Mouse (Mus musculus): Measurements from ENCODE around the gene Fam69b. TPM values are rescaled to one million over a fixed set of nuclear protein-coding genes. Genes with fewer than 3 reads are reported as not detected.
A peak's percentile ranks its signal among the peaks of the same experiment; 100 is the strongest.

The Fam69b gene
- total RNA-seq, 2 experiments from 2014 or later, result 1.4 to 3.1 TPM

- no peak for DNase-seq
- intact Hi-C loops (cut with DNase I; ENCODE audit: low total_unique reads), result loop anchor here (5.0 kb wide), 1 partner anchor 41 kb away; no protein-coding TSS in a partner anchor
These were observed 32.4 kb upstream of the Fam69b start for GRCm38 (mm10) chr2:26595725-26596435.

- intact Hi-C loops (cut with DNase I; ENCODE audit: low total_unique reads), result loop anchor here (5.0 kb wide), 1 partner anchor 40 kb away; no protein-coding TSS in a partner anchor
- no peak for DNase-seq
These were observed 31.4 kb upstream of the Fam69b start for GRCm38 (mm10) chr2:26596898-26597297.

GRCm38 (mm10) chr2:26597810-26598209 lies 30.4 kb upstream of the Fam69b start:
- no peak for DNase-seq
- intact Hi-C loops (cut with DNase I; ENCODE audit: low total_unique reads), result loop anchor here (5.0 kb wide), 1 partner anchor 39 kb away; no protein-coding TSS in a partner anchor

DNA sequence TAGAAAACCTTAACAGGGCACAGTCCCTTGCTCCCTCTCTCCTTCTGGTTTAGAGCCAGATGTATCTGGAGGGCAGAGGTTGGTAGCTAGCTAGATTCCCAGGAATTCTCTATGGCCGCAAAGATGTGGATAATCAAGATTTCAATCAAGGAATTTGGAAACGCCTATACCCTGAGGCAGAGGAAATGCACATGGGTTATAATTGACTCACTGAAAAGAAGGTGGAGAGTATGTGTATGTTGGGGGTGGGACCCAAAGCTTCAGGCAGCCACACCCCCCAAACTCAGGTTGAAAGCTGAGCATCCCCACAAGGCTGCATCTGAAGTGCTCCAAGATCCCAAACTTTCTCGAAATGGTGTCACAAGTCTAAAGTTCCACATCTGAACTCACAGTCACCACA lies 29.8 kb upstream of the Fam69b start:
- intact Hi-C loops (cut with DNase I; ENCODE audit: low total_unique reads), result loop anchor here (5.0 kb wide), 1 partner anchor 39 kb away; no protein-coding TSS in a partner anchor
- no peak for DNase-seq

DNA sequence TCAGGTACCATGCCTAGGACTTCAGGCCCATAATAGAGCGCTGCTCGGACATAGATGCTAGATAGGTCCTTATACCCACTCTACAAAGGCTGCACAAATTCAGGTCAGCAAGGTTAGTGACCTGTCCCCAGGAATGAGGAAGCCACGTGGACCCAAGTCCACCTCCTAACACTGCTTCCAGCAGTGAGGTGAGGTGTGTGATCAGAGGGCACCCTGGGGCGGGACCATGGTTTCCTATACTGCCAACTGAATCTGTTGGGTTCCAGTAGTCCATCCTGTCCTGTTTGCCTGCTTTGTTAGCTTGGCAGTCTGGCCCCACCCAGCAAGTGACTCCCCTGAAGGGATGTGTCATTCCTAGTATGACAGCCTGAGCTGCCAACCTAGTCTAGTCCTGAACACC lies 28.3 kb upstream of the Fam69b start:
- intact Hi-C loops (cut with DNase I; ENCODE audit: low total_unique reads), result loop anchor here (5.0 kb wide), 1 partner anchor 37 kb away; no protein-coding TSS in a partner anchor

DNA sequence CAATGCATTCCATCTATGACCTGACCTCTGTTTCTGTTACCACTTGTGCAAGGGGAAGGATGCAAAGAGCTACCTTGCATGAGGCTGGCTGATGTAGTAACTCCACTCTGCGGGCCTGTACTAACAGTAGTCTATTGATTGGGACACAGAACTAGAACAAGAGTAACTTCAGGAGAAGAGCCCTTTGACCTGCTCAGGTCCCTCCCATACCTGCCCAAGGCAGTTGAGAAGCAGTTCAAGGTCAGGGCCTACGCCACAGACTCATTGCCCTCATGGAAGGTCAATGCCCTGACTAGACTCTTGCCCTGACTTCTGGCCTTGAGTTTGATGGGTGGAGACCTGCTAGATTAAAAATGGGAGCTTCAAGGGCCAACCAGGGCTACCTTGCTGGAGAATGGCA lies 27.6 kb upstream of the Fam69b start:
- DNase-seq, result no peak
- intact Hi-C loops (cut with DNase I; ENCODE audit: low total_unique reads), result no loop called here

More for the DNA sequence above, 28.3 kb upstream of the Fam69b start:
- no peak for DNase-seq

GRCm38 (mm10) chr2:26601595-26601994 lies 26.7 kb upstream of the Fam69b start:
- intact Hi-C loops (cut with DNase I; ENCODE audit: low total_unique reads), result no loop called here

DNA sequence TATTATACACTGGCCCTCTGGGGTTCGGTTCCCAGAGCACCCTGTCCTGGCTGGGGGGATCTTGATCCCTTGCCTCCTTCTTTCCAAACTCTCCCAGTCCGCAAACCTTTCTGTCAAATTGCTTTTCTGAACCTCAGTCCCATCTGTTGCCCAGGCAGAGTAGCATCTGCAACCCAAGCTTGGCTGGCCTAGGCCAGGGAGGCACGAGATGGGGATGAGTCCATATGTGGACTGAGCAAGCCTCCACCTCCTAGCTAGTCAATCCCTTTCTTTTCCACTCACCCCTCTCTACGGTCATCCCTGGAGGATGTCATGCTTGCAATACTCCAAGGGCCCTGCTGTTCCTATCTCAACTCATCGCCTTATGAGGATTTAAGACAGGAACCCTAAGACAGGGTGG lies 25.6 kb upstream of the Fam69b start:
- DNase-seq, result no peak
- intact Hi-C loops (cut with DNase I; ENCODE audit: low total_unique reads), result no loop called here

More at GRCm38 (mm10) chr2:26601595-26601994, 26.7 kb upstream of the Fam69b start:
- DNase-seq, result no peak

- intact Hi-C loops (cut with DNase I; ENCODE audit: low total_unique reads), result no loop called here
- no peak for DNase-seq
These were observed 25.1 kb upstream of the Fam69b start for GRCm38 (mm10) chr2:26603159-26603558.

DNA sequence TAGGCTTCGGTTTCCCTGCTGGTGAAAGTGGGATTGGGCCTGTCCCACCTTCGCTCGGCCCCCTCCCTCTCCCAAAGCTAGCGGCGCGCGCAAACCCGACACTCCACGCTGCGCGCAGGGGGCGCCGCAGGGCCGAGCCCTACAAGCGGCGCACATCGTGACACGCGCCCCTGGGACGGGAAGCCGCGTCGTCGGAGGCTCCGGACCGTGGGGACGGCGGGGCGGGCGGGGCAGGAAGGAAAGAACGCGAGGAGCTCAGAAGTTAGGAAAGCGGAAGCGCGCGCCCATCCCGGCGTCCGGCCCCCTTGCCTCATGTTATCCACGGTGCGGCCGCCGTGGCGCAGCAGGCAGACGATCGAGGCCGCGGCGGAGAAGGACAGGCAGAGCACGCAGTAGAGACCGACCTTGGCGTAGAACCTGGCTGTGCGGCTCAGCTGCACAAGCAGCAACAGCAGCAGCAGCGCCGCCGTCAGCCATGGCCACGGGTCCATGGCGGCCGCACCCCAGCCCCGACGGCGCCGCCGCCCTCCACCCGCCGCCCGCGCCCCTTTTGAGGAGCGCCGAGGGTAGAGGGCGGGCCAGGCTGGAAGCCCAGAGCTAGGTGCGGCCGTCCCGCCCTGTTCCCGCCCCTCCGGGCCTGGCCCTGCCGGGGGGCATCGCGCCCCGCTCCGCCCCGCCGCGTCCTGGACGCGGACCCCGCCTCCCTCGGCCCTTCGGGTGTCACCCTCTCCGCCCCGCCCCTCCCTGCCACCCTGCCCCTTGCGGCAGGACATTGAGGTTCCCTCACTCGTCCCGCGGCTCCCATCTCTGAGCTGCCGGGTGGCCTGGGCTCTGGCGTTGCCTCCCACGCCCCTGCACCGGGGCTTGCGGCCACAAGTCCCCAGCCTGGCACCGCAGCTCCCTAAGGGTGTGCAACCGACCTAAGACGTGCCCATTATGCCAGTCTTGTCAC lies 24.3 kb upstream of the Fam69b start, which contains the start of gene Agpat2:
Gene Agpat2, minus strand, starts transcription at position 698 of the 952 bp plus-strand sequence.
- intact Hi-C loops (cut with DNase I; ENCODE audit: low total_unique reads), result no loop called here
- DNase-seq, result peak; percentile 83

GRCm38 (mm10) chr2:26605331-26605730 lies 22.9 kb upstream of the Fam69b start:
- intact Hi-C loops (cut with DNase I; ENCODE audit: low total_unique reads), result no loop called here
- DNase-seq, result no peak

DNA sequence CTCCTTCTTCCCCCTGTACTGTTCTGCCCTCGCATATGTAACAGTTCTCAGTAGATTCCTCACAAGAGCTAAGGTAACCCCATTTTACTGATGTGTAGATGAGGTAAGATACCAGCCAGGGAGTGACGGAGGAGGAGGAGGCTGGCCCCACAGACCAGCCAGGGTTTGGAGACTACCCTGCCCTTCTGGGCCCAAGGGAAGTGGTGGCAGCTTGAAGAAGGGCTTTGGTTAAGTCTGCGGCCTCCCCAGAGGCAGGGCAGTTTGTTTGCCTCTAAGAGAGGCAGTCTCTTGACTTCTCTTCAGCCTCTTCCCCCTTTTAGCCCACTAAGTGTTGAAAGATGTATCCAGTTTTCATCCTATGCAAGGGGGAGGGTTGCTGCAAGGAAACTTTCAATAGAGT lies 21.7 kb upstream of the Fam69b start:
- no peak for DNase-seq
- intact Hi-C loops (cut with DNase I; ENCODE audit: low total_unique reads), result no loop called here

GRCm38 (mm10) chr2:26607056-26607910 lies 21.0 kb upstream of the Fam69b start:
- intact Hi-C loops (cut with DNase I; ENCODE audit: low total_unique reads), result no loop called here
- DNase-seq, result peak; percentile 55

DNA sequence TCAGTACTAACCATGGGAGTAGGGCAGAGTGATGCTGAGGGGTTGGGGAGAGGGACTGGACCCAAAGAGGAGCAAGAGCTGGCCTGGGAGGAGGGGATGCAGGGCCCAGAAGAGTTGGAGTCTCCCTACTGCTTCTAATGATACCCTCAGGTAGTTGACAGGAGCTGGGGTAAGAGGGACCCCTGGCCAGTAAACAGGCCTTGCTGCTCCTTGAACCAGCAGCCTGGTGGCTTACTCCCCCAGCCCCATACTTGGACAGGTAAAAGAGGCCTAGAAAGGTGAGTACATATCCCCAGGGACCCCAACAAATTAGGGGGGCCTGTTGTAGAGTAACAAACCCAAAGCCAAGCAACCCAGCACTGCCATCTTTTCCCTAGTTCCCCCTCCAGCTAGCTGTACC lies 19.5 kb upstream of the Fam69b start:
- intact Hi-C loops (cut with DNase I; ENCODE audit: low total_unique reads), result no loop called here
- DNase-seq, result no peak

GRCm38 (mm10) chr2:26609261-26609661 lies 19.0 kb upstream of the Fam69b start:
- intact Hi-C loops (cut with DNase I; ENCODE audit: low total_unique reads), result no loop called here
- peak; percentile 56 for DNase-seq

- no peak for DNase-seq
- intact Hi-C loops (cut with DNase I; ENCODE audit: low total_unique reads), result no loop called here
These were observed 17.7 kb upstream of the Fam69b start for GRCm38 (mm10) chr2:26610526-26610925.

- DNase-seq, result no peak
- intact Hi-C loops (cut with DNase I; ENCODE audit: low total_unique reads), result no loop called here
These were observed 17.2 kb upstream of the Fam69b start for GRCm38 (mm10) chr2:26611054-26611453.

- intact Hi-C loops (cut with DNase I; ENCODE audit: low total_unique reads), result no loop called here
- DNase-seq, result no peak
These were observed 16.4 kb upstream of the Fam69b start for GRCm38 (mm10) chr2:26611896-26612295.

DNA sequence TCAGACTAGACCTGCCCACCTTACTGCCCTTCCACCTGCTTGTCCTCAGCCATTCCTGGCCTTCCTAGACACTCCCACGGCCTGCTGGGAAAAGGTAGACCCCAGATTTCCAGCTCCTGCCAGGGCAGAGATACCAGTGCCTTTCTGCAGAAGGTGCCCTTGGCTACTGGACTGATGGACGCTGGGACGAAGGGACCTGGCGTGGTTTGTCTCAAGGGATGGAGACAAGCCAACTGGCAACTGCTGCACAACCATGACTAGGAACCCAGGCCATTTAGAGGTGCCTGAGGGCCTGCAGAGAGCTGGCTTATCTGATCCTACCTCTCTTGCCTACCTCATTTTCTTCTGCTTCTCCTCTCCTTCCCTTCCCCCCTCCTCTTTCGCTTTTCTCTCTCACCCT lies 13.4 kb upstream of the Fam69b start:
- no peak for DNase-seq
- intact Hi-C loops (cut with DNase I; ENCODE audit: low total_unique reads), result no loop called here
